Mouse (Mus musculus) forebrain, embryonic 15.5 days (tissue): Measurements from ENCODE around the gene Slc26a1. TPM values are rescaled to one million over a fixed set of nuclear protein-coding genes. Genes with fewer than 3 reads are reported as not detected.

Source experiments
- ATAC-seq: fragments of 200-750 bp; cut with Nextera tagmentation; replicated peaks from 2 replicates; pipeline ENCODE4 v1.8.0; 2017; ENCODE audit warnings: mild to moderate bottlenecking, moderate TSS enrichment, moderate library complexity
- H3K27ac ChIP-seq: fragments of 300-500 bp; sonication (generic); replicated peaks from 2 replicates; pipeline ENCODE4 v1.5.1; 2015; ENCODE audit warnings: mild to moderate bottlenecking, inconsistent platforms
- H3K27me3 ChIP-seq: fragments of 300-500 bp; sonication (generic); 2 replicates; pipeline ENCODE4 v1.6.1; 2015; ENCODE audit warnings: inconsistent platforms
- H3K36me3 ChIP-seq: fragments of 300-500 bp; sonication (generic); 2 replicates; pipeline ENCODE4 v1.6.1; 2015; ENCODE audit warnings: mild to moderate bottlenecking, inconsistent platforms
- H3K4me1 ChIP-seq: fragments of 300-500 bp; sonication (generic); 2 replicates; pipeline ENCODE4 v1.6.1; 2015; ENCODE audit warnings: inconsistent platforms
- H3K4me2 ChIP-seq: fragments of 300-500 bp; sonication (generic); replicated peaks from 2 replicates; pipeline ENCODE4 v1.6.1; 2015; ENCODE audit warnings: mild to moderate bottlenecking, inconsistent platforms
- H3K4me3 ChIP-seq: fragments of 300-500 bp; sonication (generic); 2 replicates; pipeline ENCODE4 v1.5.1; 2015; ENCODE audit warnings: mild to moderate bottlenecking, inconsistent platforms
- H3K9ac ChIP-seq: fragments of 300-500 bp; sonication (generic); replicated peaks from 2 replicates; pipeline ENCODE4 v1.6.1; 2015; ENCODE audit warnings: mild to moderate bottlenecking, inconsistent platforms
- H3K9me3 ChIP-seq: fragments of 300-500 bp; sonication (generic); 2 replicates; pipeline ENCODE4 v1.6.1; 2016; ENCODE audit warnings: inconsistent platforms
- WGBS: fragments of 180-500 bp; shearing (Covaris S2); methylation state at CpG from one replicate; pipeline ENCODE4 v1.1.7; 2015; ENCODE audit warnings: mixed read lengths; 5-methylcytosine and 5-hydroxymethylcytosine counted together
- polyA plus RNA-seq: library from polyadenylated mRNA; unstranded; fragments of >200 nt; fragmentation: Nextera tagmentation; extraction: Ambion mirVana; gene quantifications from 2 replicates; pipeline ENCODE4 v1.2.1, GENCODE M21; 2015

Gene Slc26a1
- polyA plus RNA-seq, 1 experiment from 2014 or later, result 1.8 TPM

DNA sequence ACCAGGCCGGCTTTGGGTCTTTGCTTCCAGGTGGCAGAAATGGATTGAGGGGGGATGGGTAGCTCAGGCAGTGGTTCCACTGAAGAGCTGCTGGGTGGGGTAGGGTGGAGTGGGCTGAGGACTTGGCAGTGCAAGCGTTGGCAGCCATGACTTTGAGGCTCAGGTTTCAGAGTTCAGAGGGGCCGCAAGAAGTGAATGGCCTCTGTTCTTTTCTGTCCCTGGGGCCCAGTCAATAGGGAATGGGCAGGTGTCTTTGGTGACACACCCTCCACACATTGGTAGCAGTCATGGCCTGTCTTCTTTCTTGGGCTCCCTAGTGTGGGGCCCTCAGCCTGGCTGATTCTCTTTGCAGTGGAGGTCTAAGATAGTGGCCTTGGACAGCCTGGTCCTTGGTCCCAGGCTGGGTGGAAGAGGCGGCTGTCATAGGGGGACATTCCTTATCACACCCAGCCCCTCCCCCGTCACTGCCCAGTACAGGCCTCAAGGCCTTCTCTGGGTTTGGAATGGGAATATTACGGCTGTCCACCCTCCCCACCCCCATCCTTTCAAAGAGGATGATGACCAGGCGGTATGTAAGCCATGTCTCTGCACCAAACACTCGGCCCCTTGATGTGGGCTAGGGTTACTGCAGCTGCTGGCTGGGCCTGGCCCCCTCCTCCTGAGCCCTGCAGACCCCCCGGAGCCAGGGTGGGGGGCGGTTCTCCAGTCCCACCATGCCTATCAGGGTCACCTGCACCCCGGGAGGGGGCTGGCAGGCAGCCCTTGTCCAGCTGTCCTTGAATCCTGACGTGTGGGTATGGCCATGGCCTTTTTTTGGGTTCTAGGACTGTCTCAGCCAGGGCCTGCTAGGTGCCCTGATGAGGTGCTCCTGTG lies 28.6 kb upstream of the Slc26a1 start:
- Histone ChIP-seq H3K9me3 (no peaks in the 10 kb centered on the region), H3K27me3 (no peaks in the 10 kb centered on the region), H3K36me3 (no peaks in the 10 kb centered on the region), H3K4me1 (no peaks in the 10 kb centered on the region), H3K4me3 (no peak overlapping the region), H3K4me2 (no peak overlapping the region), H3K9ac (no peak overlapping the region), H3K27ac (no peak overlapping the region)
- ATAC-seq, result no peak
- 86% methylated on average over 12 of the region's 12 CpGs for WGBS

DNA sequence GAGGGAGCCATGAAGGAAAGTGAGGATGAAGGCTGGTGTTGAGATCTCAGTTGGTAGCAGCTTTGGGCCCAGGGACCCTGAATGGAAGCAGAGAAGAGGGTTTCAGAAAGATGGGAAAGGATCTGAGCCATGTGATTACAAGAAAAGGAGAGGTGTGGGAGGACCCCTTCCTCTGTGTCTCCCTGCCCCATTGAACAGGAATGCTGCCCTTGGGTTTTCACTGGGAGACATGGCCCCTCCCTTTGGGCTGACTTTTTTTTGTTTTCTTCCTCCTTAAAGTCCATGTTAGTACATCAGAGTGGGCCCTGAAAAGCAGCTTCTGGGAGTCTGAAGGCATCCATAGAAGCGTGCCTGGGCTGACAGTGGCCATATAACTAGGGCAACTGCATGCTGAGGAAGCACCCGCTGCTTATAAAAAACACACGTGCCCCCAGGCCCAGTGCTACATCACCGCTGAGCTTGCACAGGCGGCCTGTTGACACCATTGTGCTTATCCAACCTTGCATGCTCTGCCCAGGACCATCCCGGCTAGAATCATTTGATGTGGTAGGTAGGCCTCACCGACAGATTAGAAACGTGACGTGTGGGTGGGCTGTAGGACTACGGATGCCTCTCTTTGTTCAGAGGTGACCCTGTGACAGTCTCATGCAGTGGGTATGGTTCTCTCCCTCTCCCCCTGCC lies 26.1 kb upstream of the Slc26a1 start:
- no peak for ATAC-seq
- H3K9ac ChIP-seq, result no peak overlapping the region
- no peaks in the 10 kb centered on the region for H3K9me3 ChIP-seq

DNA sequence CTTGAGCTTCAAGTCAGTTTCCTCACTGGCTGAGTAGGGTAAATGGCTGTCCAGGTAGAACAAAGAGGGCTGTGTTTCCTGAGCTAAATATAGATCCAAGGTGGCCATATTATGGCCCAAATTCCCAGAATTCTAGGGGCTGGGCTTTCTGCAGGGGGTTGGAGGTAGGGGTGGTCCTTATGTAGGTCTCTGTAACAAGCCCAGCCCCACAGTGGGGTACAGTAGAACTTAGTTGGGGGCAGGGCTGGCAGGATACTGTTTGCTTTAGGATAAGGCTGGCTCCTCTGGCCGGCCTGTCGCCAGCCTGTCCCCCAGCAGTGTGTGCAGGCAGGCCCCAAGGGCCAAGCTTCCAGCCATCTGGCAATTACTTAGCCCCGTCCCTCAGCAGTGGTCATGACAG lies 25.0 kb upstream of the Slc26a1 start:
- Histone ChIP-seq H3K9ac (no peak overlapping the region), H3K27me3 (no peaks in the 10 kb centered on the region), H3K4me2 (no peak overlapping the region), H3K36me3 (no peaks in the 10 kb centered on the region), H3K4me1 (peaks cover 15% of the 10 kb centered on the region), H3K27ac (no peak overlapping the region), H3K4me3 (no peak overlapping the region), H3K9me3 (no peaks in the 10 kb centered on the region)
- no peak for ATAC-seq
- 73% methylated on average over 3 of the region's 3 CpGs for WGBS

More for the DNA sequence above, 26.1 kb upstream of the Slc26a1 start:
- Histone ChIP-seq H3K27ac (no peak overlapping the region), H3K4me2 (no peak overlapping the region), H3K4me1 (peaks cover 12% of the 10 kb centered on the region), H3K27me3 (no peaks in the 10 kb centered on the region), H3K36me3 (no peaks in the 10 kb centered on the region), H3K4me3 (no peak overlapping the region)
- 68% methylated on average over 10 of the region's 10 CpGs for WGBS

DNA sequence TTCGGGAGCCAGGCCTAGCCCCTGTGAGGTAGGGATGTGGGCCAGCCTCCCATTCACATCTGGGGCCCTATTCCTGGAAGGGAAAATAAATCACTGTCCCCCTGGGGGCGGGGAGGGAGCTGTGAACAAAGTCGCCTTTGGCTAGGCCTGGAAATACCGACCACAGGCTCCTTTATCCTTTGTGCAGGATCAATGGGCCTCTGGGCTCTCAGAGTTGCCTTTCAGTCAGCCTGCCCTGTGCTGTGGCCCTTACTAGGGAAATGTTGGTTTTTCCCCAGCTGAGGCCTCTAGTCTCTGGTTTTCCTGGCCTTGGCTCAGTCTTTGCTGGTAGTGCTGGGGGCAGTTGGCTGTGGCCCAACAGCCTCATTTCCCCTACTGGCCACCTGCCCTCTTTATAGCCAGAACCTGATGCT lies 22.0 kb upstream of the Slc26a1 start:
- Histone ChIP-seq H3K4me1 (peaks cover 33% of the 10 kb centered on the region), H3K4me2 (no peak overlapping the region), H3K9me3 (no peaks in the 10 kb centered on the region), H3K27me3 (peaks cover 9% of the 10 kb centered on the region; the same call in 1 of the 2 replicates), H3K27ac (0 out of 2 replicates have a peak overlapping the region, but pooled peaks have one; percentile 4), H3K36me3 (no peaks in the 10 kb centered on the region), H3K9ac (no peak overlapping the region), H3K4me3 (no peak overlapping the region)
- ATAC-seq, result no peak
- 4% methylated on average over 4 of the region's 4 CpGs for WGBS

DNA sequence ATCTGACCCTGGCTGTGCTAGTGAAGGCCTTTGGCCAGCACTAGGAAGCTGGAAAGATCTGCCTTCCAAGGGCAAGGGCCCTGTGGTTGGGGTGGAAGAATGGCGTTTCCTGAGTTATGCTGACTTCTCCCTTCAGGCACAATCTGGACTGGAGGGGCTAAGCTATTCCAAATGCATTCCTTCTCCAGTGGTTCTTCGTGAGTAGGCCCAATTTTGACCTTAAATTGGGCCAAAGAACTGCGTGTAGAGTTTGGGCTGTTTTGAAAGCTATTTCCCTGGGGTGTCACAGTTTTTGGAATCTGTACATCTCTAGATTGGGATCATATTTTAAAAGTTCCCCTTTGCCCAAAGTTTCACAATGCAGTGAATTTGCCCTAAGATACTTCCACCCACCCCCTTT lies 21.2 kb upstream of the Slc26a1 start:
- 79% methylated on average over 3 of the region's 3 CpGs for WGBS

DNA sequence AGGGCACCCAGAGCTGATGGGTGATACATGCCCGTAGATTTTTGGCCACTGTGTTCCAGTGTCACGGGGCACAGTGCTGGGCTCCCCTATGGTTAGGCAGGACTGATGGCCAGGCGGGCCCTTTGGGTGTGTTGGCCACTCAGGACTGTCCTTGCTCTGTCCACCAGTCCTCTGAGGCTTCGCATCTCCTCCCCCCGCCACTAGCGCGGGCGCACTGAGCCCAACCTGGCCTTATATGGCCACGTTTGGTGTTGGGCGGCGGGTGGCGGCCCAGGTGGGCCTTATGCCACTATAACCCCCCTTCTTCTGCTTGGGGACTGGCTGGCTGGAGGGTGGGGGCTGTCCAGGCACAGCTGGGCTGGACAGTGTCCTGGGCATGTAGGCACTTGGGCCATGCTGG lies 20.5 kb upstream of the Slc26a1 start:
- Histone ChIP-seq H3K27ac (no peak overlapping the region), H3K4me3 (no peak overlapping the region), H3K4me1 (peaks cover 35% of the 10 kb centered on the region), H3K4me2 (no peak overlapping the region), H3K9me3 (no peaks in the 10 kb centered on the region), H3K9ac (no peak overlapping the region), H3K27me3 (peaks cover 9% of the 10 kb centered on the region; the same call in 1 of the 2 replicates), H3K36me3 (no peaks in the 10 kb centered on the region)
- WGBS, result 93% methylated on average over 11 of the region's 12 CpGs
- ATAC-seq, result no peak

More for the DNA sequence above, 21.2 kb upstream of the Slc26a1 start:
- no peak overlapping the region for H3K9ac ChIP-seq
- no peaks in the 10 kb centered on the region for H3K9me3 ChIP-seq
- peaks cover 9% of the 10 kb centered on the region; the same call in 1 of the 2 replicates for H3K27me3 ChIP-seq
- H3K27ac ChIP-seq, result no peak overlapping the region
- H3K4me1 ChIP-seq, result peaks cover 35% of the 10 kb centered on the region
- no peak overlapping the region for H3K4me2 ChIP-seq
- ATAC-seq, result no peak
- H3K4me3 ChIP-seq, result no peak overlapping the region
- no peaks in the 10 kb centered on the region for H3K36me3 ChIP-seq

DNA sequence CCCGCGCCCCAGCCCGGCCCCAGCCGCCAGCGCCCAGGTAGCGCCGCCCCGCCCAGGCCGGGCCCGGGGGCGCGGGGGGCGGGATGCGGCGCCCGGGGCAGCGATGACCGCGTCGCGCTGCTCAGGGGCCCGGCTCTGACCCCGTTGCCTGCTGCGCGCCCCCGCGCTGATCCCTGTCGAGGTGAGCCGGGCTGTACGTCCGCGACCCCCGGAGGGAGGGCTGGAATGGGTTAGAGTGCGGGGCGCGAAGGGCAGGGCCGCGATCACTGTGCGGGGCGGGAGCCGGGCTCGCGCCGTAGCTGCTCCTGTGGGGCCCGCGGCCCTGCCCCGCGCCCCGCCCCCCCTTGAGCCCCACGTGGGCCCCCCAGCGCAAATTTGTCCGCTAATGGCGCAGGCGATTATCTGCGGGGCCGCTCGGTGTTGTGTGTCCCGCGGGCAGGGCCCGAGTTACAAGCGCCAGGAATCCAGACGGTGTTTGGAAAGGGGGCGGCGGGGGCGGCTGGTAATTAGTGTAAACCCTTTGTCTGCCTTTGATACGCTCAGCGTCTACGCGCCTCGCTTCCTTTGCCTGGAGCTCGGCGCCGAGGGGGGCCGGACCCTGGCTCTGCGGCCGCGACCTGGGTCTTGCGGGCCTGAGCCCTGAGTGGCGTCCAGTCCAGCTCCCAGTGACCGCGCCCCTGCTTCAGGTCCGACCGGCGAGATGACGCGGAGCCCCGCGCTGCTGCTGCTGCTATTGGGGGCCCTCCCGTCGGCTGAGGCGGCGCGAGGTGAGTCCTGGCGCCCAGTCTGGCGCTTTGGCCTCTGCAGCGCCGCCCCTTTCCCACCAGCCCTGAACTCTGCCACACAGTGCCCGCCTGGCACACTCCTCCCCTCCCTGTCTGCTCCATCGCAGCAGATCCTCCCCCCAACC lies 19.2 kb upstream of the Slc26a1 start:
- peaks cover 35% of the 10 kb centered on the region for H3K4me1 ChIP-seq

DNA sequence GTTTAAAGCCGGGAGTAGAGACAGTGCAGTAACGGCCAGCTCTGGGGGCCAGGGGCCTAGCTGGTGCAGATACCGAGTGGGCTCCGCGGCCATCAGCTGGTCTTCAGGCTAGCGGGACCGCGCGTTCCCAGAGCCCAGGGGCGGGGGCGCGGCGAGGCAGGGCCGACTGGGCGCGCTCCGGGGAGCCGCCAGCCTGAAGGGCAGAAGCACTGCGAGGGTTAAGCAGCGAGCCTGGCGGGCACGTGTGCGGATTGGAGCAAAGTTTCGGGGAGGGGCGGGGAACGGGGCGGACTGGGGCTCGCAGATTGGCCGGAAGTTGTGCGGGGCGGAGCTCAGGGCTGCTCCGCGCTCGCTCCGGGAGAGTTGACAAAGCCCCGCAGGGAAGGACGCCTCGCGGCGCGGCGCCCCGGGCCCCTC lies 18.5 kb upstream of the Slc26a1 start:
- ATAC-seq, result peak; percentile 95
- WGBS, result under 1% methylated on average over 42 of the region's 43 CpGs
- peak overlapping the region; percentile 78 for H3K4me2 ChIP-seq

More for the DNA sequence above, 19.2 kb upstream of the Slc26a1 start:
- Histone ChIP-seq H3K27me3 (peaks cover 9% of the 10 kb centered on the region; the same call in 1 of the 2 replicates), H3K9me3 (no peaks in the 10 kb centered on the region), H3K4me3 (peak overlapping the region; percentile 66), H3K9ac (peak overlapping the region; percentile 42), H3K27ac (no peak overlapping the region), H3K36me3 (no peaks in the 10 kb centered on the region), H3K4me2 (peak overlapping the region; percentile 78)
- ATAC-seq, result peak; percentile 52
- 1% methylated on average over 71 of the region's 99 CpGs for WGBS

DNA sequence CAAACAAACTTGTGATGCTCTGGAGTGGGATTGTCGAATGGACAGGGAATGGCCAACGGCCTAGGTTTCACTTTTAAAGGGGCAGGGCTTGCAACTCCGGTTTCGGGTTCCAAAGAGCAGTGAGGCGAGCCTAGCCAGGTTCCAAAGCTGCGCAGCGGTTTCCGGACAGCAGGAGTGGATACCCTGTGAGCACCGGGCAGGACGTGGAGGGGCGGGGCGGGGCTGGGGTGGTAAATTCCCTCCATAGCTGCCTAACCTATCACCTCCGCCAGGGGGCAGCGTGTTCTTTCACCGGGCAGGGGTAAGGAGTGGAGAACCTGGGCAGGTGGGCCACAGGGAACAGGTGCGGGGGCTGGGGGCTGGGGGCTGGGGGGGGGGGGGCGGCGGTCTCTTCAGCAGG lies 16.9 kb upstream of the Slc26a1 start, which contains the start of gene Fgfrl1:
TSS of gene Fgfrl1 (plus strand) at position 112 of the 400 bp plus-strand sequence.
- 6% methylated on average over 18 of the region's 18 CpGs for WGBS
- no peak within 1 kb of the TSS for H3K9ac ChIP-seq
- H3K4me3 ChIP-seq, result peak within 1 kb of the TSS; percentile 19; the same call in 1 of the 2 replicates
- peaks cover 33% of the 10 kb centered on the region for H3K4me1 ChIP-seq
- H3K27ac ChIP-seq, result no peak within 1 kb of the TSS
- no peak for ATAC-seq
- H3K9me3 ChIP-seq, result no peaks in the 10 kb centered on the region
- H3K27me3 ChIP-seq, result peaks cover 9% of the 10 kb centered on the region; the same call in 1 of the 2 replicates
- H3K36me3 ChIP-seq, result no peaks in the 10 kb centered on the region
- peak within 1 kb of the TSS; percentile 78 for H3K4me2 ChIP-seq

More for the DNA sequence above, 18.5 kb upstream of the Slc26a1 start:
- H3K4me1 ChIP-seq, result peaks cover 40% of the 10 kb centered on the region
- H3K36me3 ChIP-seq, result no peaks in the 10 kb centered on the region
- H3K9ac ChIP-seq, result peak overlapping the region; percentile 33; the same call in 1 of the 2 replicates
- H3K27me3 ChIP-seq, result peaks cover 9% of the 10 kb centered on the region; the same call in 1 of the 2 replicates
- no peaks in the 10 kb centered on the region for H3K9me3 ChIP-seq
- peak overlapping the region; percentile 66 for H3K4me3 ChIP-seq
- no peak overlapping the region for H3K27ac ChIP-seq

DNA sequence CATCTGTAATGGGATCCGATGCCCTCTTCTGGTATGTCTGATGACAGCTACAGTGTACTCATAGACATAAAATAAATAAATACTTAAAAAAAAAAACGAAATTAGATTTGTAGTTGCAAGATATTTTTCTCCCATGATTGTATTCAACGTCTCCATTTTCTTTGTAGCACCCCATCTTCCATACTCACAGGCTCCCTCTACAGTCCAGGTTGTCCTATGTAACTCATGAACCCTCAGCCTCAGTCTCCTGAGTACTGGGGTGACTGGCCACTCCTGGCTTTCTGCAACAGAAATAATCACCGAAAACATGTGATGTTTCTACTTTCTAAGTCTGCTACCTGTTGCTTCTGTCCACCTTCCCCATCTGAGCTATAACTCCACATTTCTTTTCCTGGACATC lies 15.8 kb upstream of the Slc26a1 start:
- Histone ChIP-seq H3K4me3 (no peak overlapping the region), H3K27ac (no peak overlapping the region), H3K36me3 (no peaks in the 10 kb centered on the region), H3K4me1 (peaks cover 25% of the 10 kb centered on the region), H3K9me3 (no peaks in the 10 kb centered on the region), H3K9ac (no peak overlapping the region), H3K4me2 (no peak overlapping the region), H3K27me3 (peaks cover 9% of the 10 kb centered on the region; the same call in 1 of the 2 replicates)
- WGBS, result 83% methylated on average over 4 of the region's 4 CpGs
- no peak for ATAC-seq

DNA sequence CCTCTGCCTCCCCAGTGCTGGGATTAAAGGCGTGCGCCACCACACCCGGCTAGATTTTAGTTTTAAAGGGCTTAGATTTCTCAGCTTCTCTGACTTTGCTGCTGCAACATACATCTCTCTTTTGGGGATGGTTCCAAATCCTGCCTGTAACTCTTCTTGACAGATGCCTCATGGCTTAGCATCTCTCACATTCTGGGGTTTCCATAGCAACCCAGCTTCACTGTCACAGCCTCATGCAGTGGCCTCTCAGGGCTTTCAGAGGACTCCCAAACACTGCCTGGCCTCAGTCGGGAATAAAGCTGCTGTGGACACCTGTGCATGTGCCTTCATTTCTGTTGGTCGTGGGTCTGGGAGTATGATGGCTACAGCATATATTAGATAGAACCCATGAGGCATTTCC lies 13.7 kb upstream of the Slc26a1 start:
- Histone ChIP-seq H3K4me1 (peaks cover 15% of the 10 kb centered on the region; the same call in 1 of the 2 replicates), H3K27me3 (peaks cover 9% of the 10 kb centered on the region; the same call in 1 of the 2 replicates), H3K4me2 (no peak overlapping the region), H3K4me3 (no peak overlapping the region), H3K9me3 (no peaks in the 10 kb centered on the region), H3K36me3 (no peaks in the 10 kb centered on the region), H3K9ac (no peak overlapping the region), H3K27ac (0 out of 2 replicates have a peak overlapping the region, but pooled peaks have one; percentile 27)
- 61% methylated on average over 5 of the region's 5 CpGs for WGBS
- ATAC-seq, result no peak
